Mouse (Mus musculus) limb, embryonic 14.5 days (tissue): ENCODE measurements at regions not wholly inside any gene's neighbourhood (a gene's known extent, or its start where the extent isn't known, plus 50 kb on each side); places are given as distances from the start of the nearest gene placed in this dataset.

Experiments used
- ATAC-seq: fragments of 200-750 bp; cut with Nextera tagmentation; 2 replicates; pipeline ENCODE4 v1.8.0; 2017; ENCODE audit warnings: low read depth, moderate number of reproducible peaks, moderate TSS enrichment; ENCODE audit not compliant: low FRiP score
- DNase-seq: peaks from one replicate; pipeline ENCODE4 v3.0.0-alpha.2; 2015; ENCODE audit warnings: low spot score
- H3K27ac ChIP-seq: fragments of 300-500 bp; sonication (generic); replicated peaks from 2 replicates; pipeline ENCODE4 v1.5.1; 2014; ENCODE audit warnings: low read depth, mild to moderate bottlenecking, low read length, moderate library complexity, mixed read lengths
- H3K27me3 ChIP-seq: fragments of 300-500 bp; sonication (generic); 2 replicates; pipeline ENCODE4 v1.6.1; 2014; ENCODE audit warnings: low read length, mixed read lengths; ENCODE audit not compliant: control insufficient read depth, insufficient read depth
- H3K36me3 ChIP-seq: fragments of 300-500 bp; sonication (generic); 2 replicates; pipeline ENCODE4 v1.6.1; 2014; ENCODE audit warnings: mild to moderate bottlenecking, low read length, moderate library complexity, mixed read lengths; ENCODE audit not compliant: control insufficient read depth, insufficient read depth
- H3K4me1 ChIP-seq: fragments of 300-500 bp; sonication (generic); 2 replicates; pipeline ENCODE4 v1.6.1; 2014; ENCODE audit warnings: antibody characterized with exemption, low read length, mixed read lengths; ENCODE audit not compliant: control insufficient read depth, insufficient read depth
- H3K4me2 ChIP-seq: fragments of 300-500 bp; sonication (generic); replicated peaks from 2 replicates; pipeline ENCODE4 v1.6.1; 2014; ENCODE audit warnings: low read depth, mild to moderate bottlenecking, low read length, moderate library complexity; ENCODE audit not compliant: severe bottlenecking
- H3K4me3 ChIP-seq: fragments of 300-500 bp; sonication (generic); replicated peaks from 2 replicates; pipeline ENCODE4 v1.5.1; 2014; ENCODE audit warnings: low read length
- H3K9ac ChIP-seq: fragments of 300-500 bp; sonication (generic); 2 replicates; pipeline ENCODE4 v1.6.1; 2014; ENCODE audit warnings: mild to moderate bottlenecking, low read depth, low read length, moderate library complexity; ENCODE audit not compliant: severe bottlenecking
- H3K9me3 ChIP-seq: fragments of 300-500 bp; sonication (generic); 2 replicates; pipeline ENCODE4 v1.6.1; 2016; ENCODE audit warnings: low read length; ENCODE audit not compliant: control insufficient read depth
- POLR2A ChIP-seq: fragments of 200-500 bp; IDR thresholded peaks from 2 replicates; pipeline ENCODE4 v1.8.0; 2012; ENCODE audit warnings: inconsistent platforms, mild to moderate bottlenecking, moderate library complexity, borderline replicate concordance; ENCODE audit not compliant: insufficient read depth, insufficient read length; ENCODE audit errors: extremely low read depth

GRCm38 (mm10) chr5:63262568-63262967 lies 386.3 kb upstream of the Nwd2 start:
- DNase-seq (peak; percentile 5), ATAC-seq (no peak)
- no peak overlapping the region for H3K4me2 ChIP-seq
- H3K4me3 ChIP-seq: no peak overlapping the region
- H3K9me3 ChIP-seq: no peaks in the 10 kb centered on the region
- no peak overlapping the region for H3K27ac ChIP-seq
- TF ChIP-seq POLR2A: no peak
- no peak overlapping the region for H3K9ac ChIP-seq
- no peaks in the 10 kb centered on the region for H3K4me1 ChIP-seq
- no peaks in the 10 kb centered on the region for H3K36me3 ChIP-seq
- H3K27me3 ChIP-seq: no peaks in the 10 kb centered on the region
